Mouse (Mus musculus) c-Kit-negative CD71-positive TER-119-positive erythroid progenitor cells, embryonic 14.5 days (primary cell): ENCODE data around the gene Lin28a.

Source experiments
- DNase-seq: peaks from one replicate; pipeline ENCODE4 v3.0.0-alpha.2; 2013; ENCODE audit warnings: low read depth, low spot score

Lin28a gene

DNA sequence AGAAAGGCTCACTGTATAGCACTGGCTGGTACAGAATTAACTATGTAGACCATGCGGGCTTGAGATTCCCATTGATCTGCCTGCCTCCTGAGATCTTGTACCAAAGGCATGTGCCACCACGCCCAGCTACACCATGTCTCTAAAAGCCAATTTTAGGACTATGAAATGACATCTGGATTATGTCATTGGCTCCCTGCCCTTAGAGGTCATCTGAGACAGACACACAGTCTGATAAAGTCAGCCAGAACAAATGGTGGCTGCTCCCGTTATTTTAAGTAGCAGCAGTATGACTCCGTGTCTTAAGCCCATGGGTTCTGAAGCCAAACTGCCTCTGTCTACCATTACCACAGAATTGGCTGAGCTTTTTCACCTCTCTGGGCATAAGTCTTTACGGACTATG lies 38.1 kb downstream of the Lin28a start:
- DNase-seq, result no peak

DNA sequence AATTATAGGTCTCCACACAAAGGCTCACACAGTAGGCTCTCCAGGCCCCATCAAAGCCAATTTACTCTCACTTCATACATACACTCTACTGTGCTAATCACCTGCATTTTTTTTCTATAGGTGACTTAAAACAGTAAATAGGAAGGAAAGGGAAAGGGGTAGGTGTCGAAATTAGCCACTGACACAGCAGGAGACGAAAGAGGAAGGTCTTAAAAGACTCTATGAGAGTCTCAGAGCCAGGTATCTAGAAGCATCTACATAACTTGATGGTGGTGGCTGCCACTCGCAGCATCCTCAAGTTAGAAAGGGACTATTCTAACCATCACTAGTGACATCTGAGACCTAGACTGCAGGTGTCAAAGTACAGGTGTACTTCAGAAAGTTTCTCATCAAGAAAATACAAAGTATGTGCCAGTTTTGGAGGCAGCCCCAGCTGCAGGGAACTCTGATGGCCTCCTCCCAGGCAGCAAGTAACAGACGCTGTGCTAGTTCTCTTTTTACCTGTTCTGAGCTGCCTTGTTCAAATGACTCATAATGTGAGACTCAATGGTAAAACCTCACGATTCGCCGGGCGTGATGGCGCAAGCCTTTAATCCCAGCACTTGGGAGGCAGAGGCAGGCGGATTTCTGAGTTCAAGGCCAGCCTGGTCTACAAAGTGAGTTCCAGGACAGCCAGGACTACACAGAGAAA lies 40.5 kb downstream of the Lin28a start:
- DNase-seq, result no peak

DNA sequence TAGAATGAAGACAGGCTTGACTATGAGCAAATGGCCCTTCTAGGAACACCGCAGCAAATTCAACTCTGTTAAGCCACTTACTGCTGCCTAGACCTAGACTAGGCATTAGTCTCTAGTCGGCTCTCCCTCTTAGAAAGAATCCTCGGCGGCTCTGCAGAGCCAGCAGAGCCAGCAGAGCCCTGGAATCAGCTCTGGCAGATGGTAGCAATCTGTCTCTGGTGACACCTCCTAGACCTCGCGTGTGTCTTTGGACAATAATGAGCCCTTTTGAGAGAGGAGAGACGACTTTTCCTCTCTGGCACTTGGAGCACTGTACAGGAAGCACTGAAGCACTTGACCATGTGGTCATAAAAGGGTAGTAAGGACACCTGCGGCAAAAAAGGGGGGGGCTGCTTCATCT lies 46.9 kb downstream of the Lin28a start:
- no peak for DNase-seq

DNA sequence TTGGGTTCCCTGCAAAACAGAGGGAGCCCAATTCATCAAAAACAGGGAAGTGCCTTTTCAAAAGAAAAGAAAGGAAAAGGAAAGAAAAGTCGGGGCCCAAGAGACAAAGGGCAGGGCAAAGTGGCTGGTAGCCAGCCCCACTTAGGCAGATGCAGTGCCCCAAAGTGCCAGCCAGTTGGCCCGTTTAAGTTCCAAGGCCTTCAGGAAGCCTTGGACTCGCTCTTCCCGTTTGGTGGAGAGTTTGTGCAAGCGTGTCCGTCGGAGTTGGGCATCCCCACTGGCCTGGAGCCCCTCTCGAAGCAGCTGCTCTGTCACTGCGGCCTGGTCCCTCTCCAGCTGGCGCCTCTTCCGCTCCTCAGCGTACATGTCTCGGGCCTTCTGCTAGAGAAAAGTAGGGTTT lies 47.8 kb downstream of the Lin28a start:
- no peak for DNase-seq

DNA sequence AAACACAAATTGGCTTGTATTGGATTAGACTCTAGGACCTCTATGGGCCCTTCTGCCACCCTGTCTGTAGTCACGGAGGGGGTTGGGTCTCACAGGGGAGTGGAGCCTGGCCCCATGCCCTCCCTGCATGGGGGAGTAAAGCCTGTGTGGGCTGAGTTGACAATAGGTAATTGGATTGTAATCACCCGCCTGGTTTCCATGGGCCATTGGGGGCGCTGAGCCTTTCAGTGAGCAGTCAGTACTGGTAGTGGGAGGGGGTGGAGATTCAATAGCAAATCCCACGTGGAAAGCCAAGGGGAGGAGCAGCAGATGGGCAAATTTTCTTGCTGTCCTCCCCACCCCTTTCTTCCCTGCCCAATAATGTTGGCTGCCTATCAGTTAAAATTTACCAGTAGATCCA lies 48.4 kb downstream of the Lin28a start:
- DNase-seq, result no peak

DNA sequence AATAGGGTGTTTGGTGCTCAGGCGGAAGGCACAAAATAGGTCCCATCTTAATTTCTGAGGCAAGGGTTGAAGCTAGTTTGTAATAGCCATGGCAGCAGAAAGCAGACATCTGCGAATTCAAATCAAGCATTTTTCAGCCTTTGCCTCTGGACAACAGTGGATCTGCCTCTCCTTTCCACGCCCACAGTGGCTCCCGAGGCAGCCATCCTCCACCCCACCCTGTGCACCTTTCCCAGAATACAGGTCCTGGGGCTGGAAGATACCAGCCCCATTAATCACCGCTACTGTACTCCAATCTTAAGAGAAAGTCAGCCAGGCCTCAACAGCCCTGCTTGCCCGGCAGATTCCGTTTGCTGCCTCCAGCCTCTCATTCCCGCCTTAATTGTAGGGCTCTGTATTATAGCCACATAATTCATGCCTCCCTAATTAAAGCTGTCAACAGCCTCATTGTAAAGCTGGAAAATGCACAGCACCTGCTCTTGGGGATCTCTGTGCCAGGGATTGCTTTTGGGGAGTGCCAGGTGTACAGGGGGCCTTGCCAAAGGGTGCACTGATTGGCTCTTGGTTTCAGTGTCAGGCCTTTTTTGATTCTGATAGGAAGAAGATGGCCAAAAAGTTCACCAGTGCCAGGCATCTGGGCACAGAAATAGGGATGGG lies 49.4 kb downstream of the Lin28a start:
- DNase-seq, result no peak

DNA sequence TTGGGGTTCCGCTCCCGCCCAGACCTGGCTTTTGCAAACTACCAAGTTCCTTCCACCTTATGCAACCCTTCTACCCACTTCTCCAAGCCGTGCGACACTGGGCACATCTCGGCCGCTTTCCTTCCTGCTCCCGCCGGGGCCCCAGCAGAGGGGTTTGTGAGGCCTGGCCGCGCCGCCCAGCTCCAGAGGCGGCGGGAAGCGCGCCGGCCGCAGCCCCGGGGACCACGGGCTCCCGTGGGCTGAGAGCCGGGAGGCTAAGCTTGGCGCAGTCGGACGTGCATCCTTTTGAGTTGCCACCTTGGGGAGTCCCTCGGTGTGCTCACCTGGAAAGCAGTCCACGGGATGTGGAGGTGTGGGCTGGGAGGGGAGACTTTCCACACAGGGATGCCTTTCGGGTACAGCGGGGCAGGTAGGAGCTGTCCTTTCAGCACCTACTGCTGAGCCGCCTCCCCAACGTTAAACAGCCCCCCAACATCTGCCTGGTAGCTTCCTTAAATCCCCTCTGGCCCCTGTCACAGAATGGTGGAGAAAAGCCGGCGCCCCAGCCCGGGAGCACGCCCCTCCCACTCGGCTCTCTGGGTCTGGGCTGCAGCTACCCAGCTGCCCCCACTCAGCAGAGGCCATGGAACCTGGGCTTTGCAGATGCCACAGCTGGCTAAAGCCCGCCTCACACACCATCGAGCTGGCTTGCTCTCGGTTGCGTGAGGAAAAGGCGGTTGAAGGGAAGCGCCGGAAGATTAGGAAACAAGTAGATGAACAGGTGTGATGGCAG lies 50.3 kb downstream of the Lin28a start, which contains the start of gene Hmgn2:
TSS of gene Hmgn2 (minus strand) at position 501 of the 772 bp plus-strand sequence.
- peak; percentile 46 for DNase-seq

DNA sequence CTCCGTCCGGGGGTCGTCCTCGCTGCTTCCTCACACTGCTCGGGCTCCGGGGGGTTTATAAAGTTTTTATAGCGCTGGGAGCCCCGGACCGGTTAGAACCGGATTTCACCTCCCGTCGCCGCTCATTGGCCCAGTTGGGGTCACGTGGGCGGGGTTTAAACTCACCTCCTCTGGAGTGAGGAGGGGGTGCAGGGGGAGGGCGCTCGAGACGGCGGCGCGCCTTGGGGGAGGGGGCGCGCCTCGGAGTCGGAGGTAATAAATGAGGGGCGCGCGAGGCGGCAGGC lies 50.8 kb downstream of the Lin28a start:
- DNase-seq, result peak; percentile 70

DNA sequence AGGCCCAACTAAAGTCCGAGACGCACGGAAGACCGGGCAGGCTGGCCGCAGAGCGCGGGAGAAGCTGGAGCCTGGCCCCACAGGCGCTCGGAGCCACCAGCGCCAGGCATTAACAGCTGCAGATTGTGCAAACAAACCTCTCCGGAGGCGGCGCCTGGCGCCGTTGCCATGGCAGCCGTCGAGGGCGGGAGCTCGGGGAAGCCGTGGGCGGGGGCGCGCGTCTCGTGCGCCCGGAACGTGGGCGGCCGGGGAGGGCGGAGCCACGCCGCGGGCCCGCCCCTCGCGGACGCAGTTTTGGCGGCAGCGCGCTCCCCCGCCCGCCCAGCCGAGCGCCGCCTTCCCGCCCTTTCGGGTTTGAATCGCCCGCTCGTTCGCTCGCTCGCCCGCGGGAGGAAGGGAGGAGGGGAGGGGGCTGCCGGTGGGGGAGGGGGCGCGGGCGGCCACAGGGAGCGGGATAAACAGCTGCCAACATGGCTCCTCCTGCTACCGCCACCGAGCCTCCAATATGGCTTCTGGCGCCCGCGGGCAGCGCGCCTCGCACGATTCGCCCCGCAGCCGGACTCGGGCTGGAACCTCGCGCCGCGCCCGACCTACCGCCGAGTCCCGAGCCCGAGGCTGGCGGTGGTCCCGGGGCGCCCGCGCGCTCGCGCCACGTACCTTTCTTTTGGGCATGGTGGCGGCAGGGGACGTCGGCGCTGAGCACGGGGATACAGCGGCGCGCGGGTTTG lies 51.3 kb downstream of the Lin28a start:
- DNase-seq, result peak; percentile 94

DNA sequence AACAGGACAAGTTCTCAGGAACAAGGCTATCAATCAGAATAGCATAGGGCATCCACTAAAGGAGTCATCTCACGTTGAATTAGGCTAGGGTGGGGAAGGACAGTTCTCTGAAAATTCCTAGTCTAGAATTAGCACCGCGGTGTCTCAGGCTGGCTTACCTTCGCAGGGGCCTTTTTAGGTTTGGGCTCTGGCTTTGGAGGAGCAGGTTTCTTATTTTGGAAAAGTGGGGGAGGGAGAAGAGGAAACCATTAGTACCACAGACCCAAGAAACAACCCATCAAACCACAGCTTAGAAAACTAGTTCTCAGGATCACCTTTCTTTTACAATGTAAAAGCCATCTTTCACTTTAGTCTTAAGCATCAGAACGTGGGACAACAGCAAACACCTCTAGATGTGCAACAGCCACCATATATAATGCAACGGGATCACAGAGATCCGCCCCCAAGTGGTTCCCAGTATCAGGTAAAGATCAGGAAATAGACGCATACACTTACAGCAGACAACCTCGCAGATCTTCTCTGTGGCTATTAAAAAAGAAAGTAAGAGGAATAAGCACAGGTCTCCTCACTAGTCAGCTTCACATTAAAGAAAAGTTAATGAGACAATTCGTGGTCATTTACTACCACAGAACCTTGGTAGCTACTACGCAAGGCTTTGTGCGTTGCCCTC lies 52.2 kb downstream of the Lin28a start:
- no peak for DNase-seq

DNA sequence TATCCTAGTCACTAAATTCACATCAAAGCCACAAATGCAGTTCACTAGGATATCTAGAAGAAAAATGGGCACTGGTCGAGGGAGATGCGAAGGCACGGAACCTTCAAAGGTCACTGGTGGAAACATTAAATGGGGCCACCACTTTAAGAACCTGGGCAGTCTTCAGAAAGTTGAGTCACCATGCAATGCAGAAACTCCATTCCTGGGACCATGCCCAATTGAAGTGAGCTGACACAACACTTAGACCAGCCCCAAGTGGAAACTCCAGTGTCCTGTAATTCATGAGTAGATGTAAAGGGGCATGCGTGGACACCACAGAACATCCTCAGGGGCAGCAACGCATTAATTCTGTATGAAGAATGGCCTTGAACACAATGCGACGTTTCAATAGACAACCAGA lies 56.1 kb downstream of the Lin28a start:
- DNase-seq, result no peak

DNA sequence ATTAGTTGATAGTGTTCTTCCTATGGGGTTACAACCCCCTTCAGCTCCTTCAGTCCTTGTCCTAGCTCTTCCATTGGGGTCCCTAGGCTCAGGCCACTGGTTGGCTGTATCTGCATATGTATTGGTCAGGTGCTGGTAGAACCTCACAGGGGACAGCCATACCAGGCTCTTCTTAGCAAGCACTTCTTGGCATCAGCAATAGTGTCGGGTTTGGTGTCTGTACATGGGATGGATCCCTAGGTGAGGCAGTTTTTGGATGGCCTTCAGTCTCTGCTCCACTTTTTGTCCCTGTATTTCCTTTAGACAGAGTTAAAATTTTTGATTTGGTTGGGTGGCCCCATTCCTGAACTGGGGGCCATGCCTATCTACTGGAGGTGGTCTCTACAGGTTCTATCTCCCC lies 59.8 kb downstream of the Lin28a start:
- DNase-seq, result no peak

DNA sequence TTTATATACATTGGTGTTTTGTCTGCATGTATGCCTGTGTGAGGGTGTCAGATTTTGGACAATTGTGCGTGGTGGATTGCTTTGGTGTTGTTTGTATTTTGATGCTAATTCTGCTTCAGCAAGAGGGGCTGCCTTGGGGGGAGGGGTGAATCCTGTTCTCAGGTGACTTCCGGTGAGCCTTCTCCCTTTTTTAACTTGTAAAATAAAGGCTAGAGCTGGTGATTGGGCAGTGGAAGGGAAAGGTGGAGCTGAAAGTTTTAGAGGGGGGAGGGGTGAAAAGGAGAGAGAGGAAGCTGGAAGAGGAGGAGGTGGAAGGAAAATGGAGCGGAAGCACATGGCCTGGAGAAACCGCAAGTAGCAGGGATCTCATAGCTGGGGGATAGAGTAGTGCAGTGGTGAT lies 62.3 kb downstream of the Lin28a start:
- DNase-seq, result no peak
